Mouse (Mus musculus) olfactory bulb, adult 2 months (tissue): ENCODE results near the gene Pwp2. TPM values are rescaled to one million over a fixed set of nuclear protein-coding genes. Genes with fewer than 3 reads are reported as not detected.

Experiments
- H3K27ac ChIP-seq: fragments of 200-500 bp; 2 replicates; pipeline ENCODE4 v1.5.1; 2012; ENCODE audit warnings: low read depth, low read length; ENCODE audit not compliant: insufficient read depth
- H3K4me1 ChIP-seq: fragments of 200-500 bp; 2 replicates; pipeline ENCODE4 v1.6.1; 2012; ENCODE audit warnings: low read length; ENCODE audit not compliant: control insufficient read depth, insufficient read depth
- H3K4me3 ChIP-seq: fragments of 200-500 bp; 2 replicates; pipeline ENCODE4 v1.5.1; 2012; ENCODE audit warnings: mild to moderate bottlenecking, low read depth, low read length, moderate library complexity; ENCODE audit not compliant: insufficient read depth
- CTCF ChIP-seq: fragments of 200-500 bp; IDR thresholded peaks from 2 replicates; pipeline ENCODE4 v1.5.1; 2012; ENCODE audit warnings: low read depth, mild to moderate bottlenecking, low read length, moderate library complexity; ENCODE audit not compliant: insufficient read depth
- POLR2A ChIP-seq: fragments of 200-500 bp; IDR thresholded peaks from 2 replicates; pipeline ENCODE4 v1.6.1; 2012; ENCODE audit warnings: mild to moderate bottlenecking, low read depth, low read length, moderate library complexity; ENCODE audit not compliant: insufficient read depth
- WGBS: fragments of 180-500 bp; shearing (Covaris S2); methylation state at CpG from one replicate; pipeline ENCODE4 v1.1.7; 2018; 5-methylcytosine and 5-hydroxymethylcytosine counted together
- polyA plus RNA-seq: library from polyadenylated mRNA; stranded (reverse); fragments of >200 nt; gene quantifications from 2 replicates; pipeline ENCODE4 v1.2.4, GENCODE M21; 2012; ENCODE audit warnings: low replicate concordance; ENCODE audit not compliant: missing spikeins, insufficient read depth, insufficient read length

Pwp2 gene
- polyA plus RNA-seq, 1 experiment, result not detected

DNA sequence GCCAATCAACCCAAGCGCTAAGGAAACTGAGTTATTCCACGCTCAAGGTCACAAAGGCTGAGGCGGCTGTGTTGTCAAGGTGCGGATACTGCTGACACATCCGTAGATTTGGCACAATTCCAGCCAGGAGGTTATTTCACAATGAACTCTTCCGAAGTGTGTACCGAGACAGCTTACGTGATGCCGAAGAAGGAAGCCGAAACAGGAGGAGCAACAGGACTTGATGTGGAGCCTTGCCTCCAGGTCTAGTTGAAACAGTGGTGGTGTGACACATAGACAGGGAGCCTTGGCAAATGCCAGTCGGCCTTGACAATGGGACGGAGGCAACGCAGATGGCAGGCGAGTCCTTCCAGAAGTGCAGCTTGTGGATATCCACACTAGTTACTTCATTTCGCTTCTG lies 26.9 kb downstream of the Pwp2 start:
- Histone ChIP-seq H3K4me1 (peaks cover 5% of the 10 kb centered on the region), H3K4me3 (no peak overlapping the region), H3K27ac (no peak overlapping the region)
- WGBS, result 80% methylated on average over 15 of the region's 15 CpGs
- TF ChIP-seq POLR2A (no peak), CTCF (no peak)

DNA sequence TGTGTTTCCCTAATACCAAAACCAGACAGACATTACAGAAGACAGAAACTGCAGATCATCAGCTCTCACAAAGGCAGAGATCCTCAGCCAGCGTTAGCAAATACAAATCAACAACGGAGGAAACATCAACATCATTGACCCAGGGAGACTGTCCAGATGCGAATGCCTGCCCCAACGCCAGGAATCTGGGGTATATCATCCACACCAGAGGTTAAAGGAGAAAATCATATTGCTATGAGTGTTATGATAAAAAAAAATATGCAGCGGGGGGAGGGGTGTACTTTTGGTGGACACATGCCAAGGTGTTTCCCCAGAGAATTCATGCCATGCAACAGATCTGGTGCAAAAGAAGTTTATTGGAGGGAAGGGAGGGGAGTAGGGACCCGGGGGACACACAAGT lies 28.0 kb downstream of the Pwp2 start:
- TF ChIP-seq CTCF (no peak), POLR2A (no peak)
- Histone ChIP-seq H3K4me3 (no peak overlapping the region), H3K27ac (no peak overlapping the region), H3K4me1 (peaks cover 5% of the 10 kb centered on the region)
- 78% methylated on average over 6 of the region's 6 CpGs for WGBS

DNA sequence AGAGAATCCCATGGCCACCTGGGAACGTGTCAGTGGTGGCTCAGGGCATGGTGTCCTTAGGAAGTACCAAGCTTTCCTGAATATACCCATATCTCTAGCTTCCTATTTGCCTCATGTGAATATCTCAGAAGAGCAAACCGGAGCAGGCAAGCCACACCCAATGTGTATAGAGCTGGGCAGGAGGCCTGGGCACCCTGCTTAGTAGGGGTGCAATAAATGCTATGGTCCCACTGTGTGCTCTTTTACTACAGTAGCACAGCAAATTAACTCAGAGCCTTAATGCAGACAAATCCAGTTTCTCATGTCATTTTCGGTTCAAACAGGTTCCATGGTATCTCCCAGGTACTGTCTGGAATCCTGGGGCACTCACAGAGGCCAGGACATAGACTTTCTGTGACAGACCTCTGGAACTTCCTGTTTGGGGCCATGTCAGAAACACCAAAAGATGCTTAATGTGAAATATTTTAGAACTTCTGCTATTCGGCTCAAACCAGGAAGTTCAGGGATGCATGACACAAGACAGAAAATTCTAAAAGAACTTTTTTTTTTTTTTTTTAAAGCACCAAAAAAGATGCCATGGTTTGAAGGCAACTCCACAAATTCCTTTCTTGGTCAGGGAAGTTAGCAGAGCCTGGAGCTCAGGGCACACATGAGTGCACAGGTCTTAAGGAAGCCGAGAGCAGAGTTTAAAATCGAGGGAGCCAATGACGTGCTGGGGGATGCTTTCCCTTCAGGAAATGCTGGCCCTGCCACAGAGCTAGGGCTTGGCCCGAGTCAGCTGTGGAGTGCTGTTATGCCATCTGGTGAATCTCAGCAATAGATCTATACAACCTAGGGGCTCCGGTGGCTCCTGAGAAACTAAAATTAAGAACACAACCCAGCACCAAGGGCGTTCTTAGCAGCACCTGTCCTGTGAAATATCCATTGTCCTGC lies 35.8 kb downstream of the Pwp2 start:
- TF ChIP-seq POLR2A (no peak), CTCF (no peak)
- 76% methylated on average over 10 of the region's 10 CpGs for WGBS
- Histone ChIP-seq H3K27ac (no peak overlapping the region), H3K4me1 (peaks cover under 1% of the 10 kb centered on the region; the same call in 1 of the 2 replicates), H3K4me3 (no peak overlapping the region)

DNA sequence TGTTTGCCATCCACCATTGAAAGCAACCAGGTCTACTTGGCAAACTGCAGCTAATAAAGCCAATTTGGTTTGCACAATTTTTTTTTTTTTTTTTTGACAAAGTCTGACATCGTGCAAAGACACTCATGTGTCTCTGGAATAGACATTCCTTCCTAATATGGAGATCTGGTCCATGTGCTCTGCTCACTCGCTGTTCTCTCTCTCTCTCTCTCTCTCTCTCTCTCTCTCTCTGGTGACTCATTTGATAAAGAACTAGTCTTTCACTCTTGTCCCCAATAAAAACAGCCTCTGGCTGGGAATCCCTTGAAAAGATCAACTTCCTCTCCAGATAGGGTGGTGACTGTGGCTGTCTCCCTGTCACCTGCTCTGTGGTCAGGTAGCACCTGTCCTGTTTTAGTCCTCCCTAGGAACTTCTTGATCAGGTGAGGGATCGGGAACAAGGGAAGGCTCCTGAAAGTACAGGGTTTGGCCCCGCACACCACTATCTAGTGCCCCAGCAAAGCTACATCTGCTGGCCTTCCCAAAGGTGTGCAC lies 37.0 kb downstream of the Pwp2 start:
- H3K27ac ChIP-seq, result no peak overlapping the region
- peaks cover 2% of the 10 kb centered on the region; the same call in 1 of the 2 replicates for H3K4me1 ChIP-seq
- H3K4me3 ChIP-seq, result no peak overlapping the region
- TF ChIP-seq POLR2A (no peak), CTCF (no peak)
- 76% methylated on average over 4 of the region's 4 CpGs for WGBS

DNA sequence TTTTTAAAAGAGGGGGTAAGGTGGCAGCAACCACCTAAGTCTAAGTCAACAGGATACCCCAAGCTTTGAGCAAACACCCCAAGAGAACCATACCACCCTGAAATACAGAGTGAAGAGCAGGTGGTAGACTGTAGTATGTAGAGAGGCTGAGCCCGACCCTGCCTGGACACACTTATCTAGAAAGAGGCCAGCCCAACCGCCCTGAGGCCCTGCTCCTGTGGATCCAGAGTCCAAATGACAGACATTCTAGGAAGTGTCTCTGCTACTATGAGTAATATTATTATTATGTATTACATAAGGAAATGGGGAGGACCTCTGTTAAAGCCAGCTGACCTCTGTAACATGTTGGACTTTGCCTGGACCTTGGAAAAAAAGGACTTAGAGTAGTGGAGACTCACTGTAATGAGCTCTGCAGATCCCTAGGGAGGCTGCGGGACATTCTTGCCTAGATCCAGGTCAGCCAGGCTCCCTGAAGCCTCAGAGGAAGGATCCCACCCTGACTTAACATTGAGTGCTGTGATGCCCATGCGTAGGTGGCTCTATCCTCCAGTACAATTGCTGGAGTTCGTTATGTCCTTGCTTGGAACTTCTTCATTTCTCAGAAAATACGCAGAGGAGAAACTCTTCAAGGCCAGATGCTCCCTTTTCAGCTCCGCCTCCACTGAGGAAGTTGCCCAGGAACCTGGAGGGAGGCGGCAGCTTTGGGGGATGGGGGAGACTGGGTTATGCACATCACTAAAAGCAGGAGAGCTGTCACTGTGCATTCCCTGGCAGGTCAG lies 41.0 kb downstream of the Pwp2 start:
- H3K4me1 ChIP-seq, result peaks cover 6% of the 10 kb centered on the region
- no peak for TF ChIP-seq POLR2A
- TF ChIP-seq CTCF, result no peak
- no peak overlapping the region for H3K27ac ChIP-seq
- no peak overlapping the region for H3K4me3 ChIP-seq
- 61% methylated on average over 8 of the region's 8 CpGs for WGBS

DNA sequence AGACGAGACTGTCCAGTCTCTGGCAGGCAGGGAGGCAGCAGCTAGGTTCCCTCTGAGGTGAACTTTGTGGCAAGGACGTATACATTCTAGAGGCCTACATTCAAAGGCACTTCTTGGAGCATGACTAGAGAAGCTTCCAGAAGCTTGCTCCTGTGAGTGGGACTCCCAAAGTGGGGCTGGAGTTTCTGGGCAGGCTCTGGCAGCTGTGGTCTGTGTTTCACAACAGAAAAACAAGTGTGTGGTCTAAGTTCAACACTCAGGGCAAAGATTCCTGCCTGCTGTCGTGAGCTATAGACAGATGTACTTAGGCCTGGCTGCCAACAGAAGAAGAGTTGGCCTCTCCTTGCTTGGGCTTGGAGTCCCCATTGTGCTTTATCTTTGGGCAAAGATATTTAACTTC lies 44.1 kb downstream of the Pwp2 start:
- 80% methylated on average over 3 of the region's 3 CpGs for WGBS
- no peak overlapping the region for H3K4me3 ChIP-seq
- no peak overlapping the region for H3K27ac ChIP-seq
- TF ChIP-seq POLR2A (no peak), CTCF (no peak)
- H3K4me1 ChIP-seq, result peaks cover 8% of the 10 kb centered on the region

DNA sequence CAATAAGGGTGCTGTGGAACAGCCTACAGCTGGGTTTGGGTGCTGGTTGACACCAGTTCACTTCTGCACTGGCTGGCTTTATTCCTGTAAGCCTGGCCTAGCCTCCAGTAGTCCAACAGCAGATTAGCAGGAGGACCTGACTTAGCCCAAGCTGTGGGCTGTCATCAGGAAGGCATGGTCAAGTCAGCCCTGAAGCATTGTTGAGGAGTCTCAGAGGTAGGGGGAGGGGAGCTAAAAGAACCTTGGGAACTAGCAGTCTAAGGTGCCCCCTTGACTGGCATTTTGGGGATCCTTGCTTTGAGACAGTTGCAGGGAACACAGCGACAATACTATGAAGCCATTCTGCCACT lies 44.7 kb downstream of the Pwp2 start:
- H3K4me1 ChIP-seq, result peaks cover 9% of the 10 kb centered on the region
- 90% methylated on average over 1 of the region's 1 CpGs for WGBS

DNA sequence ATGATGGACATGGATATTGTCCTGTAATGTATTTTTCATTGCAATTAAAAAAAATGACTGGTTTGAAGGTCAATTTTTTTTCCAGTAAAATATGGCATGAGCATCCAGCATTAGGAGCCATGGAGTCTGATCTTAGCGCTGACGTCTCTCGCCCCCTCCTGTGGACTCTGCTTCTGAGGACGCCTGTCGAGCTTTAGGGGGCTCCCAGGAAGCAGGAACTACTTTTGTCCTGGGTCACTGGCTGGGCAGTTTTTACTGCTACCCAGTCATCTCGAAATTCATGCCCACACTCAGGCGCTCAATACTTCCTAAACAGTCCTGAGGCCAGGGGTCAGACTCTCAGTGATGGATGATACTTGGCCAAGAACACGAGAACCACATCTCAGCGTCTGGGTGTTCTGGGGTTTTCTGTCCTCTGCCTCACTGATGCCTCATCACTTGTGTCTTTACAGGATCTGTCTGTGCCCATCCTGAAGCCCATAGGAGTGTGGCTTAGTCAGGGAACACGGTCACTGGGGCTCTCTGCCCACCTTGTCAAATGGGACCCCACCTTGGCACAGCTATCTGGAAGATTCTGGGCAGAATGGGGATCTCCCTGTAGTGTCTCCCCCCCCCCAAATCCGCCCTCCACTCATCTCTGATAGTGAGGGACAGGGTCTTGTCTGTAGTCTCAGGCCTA lies 45.2 kb downstream of the Pwp2 start:
- Histone ChIP-seq H3K4me1 (peaks cover 13% of the 10 kb centered on the region), H3K4me3 (no peak overlapping the region), H3K27ac (no peak overlapping the region)
- 84% methylated on average over 11 of the region's 11 CpGs for WGBS
- TF ChIP-seq CTCF (no peak), POLR2A (no peak)

More for the DNA sequence above, 44.7 kb downstream of the Pwp2 start:
- Histone ChIP-seq H3K4me3 (no peak overlapping the region), H3K27ac (no peak overlapping the region)
- TF ChIP-seq POLR2A (no peak), CTCF (no peak)
